In genomic region chr4:149047360-149047759, GRCm38 (mm10) we compare ENCODE assay signal across 8 mouse cellular contexts. TPM values are rescaled to one million over a fixed set of nuclear protein-coding genes. Genes with fewer than 3 reads are reported as not detected.
A peak's percentile ranks its signal among the peaks of the same experiment; 100 is the strongest.
DNase-seq lines count a peak whose midpoint lies in the region; ATAC-seq and TF ChIP-seq lines count a peak whose summit lies in the region.
"Had no signal": no experiment of that assay in that cellular context is flagged by ENCODE, and none has a peak within 500 bp of the region (broad histone marks: within the 10 kb centered on the region; RNA-seq: fewer than 3 reads in every experiment).

No protein-coding gene starts in this region.

- no peaks in the 10 kb centered on the region for H3K36me3 ChIP-seq in ES-Bruce4 (ENCODE audit: control insufficient read depth, insufficient read depth, low read length, poor library complexity, severe bottlenecking)
- H3K36me3 ChIP-seq in hindbrain, postnatal 0 days (ENCODE audit: insufficient read depth, low read length) = no peaks in the 10 kb centered on the region
- H3K36me3 ChIP-seq in liver, embryonic 16.5 days (ENCODE audit: control insufficient read depth, insufficient read depth) = no peaks in the 10 kb centered on the region
- no peaks in the 10 kb centered on the region for H3K36me3 ChIP-seq in neural tube, embryonic 12.5 days
- H3K36me3 ChIP-seq: embryonic facial prominence, embryonic 13.5 days had no signal

- peak; percentile 60 for DNase-seq in adrenal gland, adult 18-20 months (ENCODE audit: low spot score in 2 of 2)
- peak; percentile 57 for DNase-seq in gastrocnemius, postnatal 14 days
- DNase-seq in hindbrain, postnatal 0 days (ENCODE audit: low spot score) = peak; percentile 75
- DNase-seq in left cerebral cortex, adult 9 months (ENCODE audit: low spot score in 2 of 2) = no peak

- no peak overlapping the region for H3K4me3 ChIP-seq in ES-Bruce4 (ENCODE audit: low read depth, low read length)
- no peak overlapping the region for H3K4me3 ChIP-seq in hindbrain, postnatal 0 days (ENCODE audit: low read length)
- H3K4me3 ChIP-seq in liver, embryonic 16.5 days (ENCODE audit: low read depth, low read length) = no peak overlapping the region
- no peak overlapping the region for H3K4me3 ChIP-seq in neural tube, embryonic 12.5 days
- H3K4me3 ChIP-seq: embryonic facial prominence, embryonic 13.5 days had no signal

- H3K27ac ChIP-seq in ES-Bruce4 (ENCODE audit: insufficient read depth, low read length) = no peak overlapping the region
- no peak overlapping the region for H3K27ac ChIP-seq in hindbrain, postnatal 0 days
- H3K27ac ChIP-seq in liver, embryonic 16.5 days (ENCODE audit: low read length) = no peak overlapping the region
- H3K27ac ChIP-seq in neural tube, embryonic 12.5 days = no peak overlapping the region
- H3K27ac ChIP-seq: embryonic facial prominence, embryonic 13.5 days had no signal

- H3K4me2 ChIP-seq in hindbrain, postnatal 0 days (ENCODE audit: low read depth, low read length) = no peak overlapping the region
- no peak overlapping the region for H3K4me2 ChIP-seq in liver, embryonic 16.5 days (ENCODE audit: low read depth, low read length)
- H3K4me2 ChIP-seq in neural tube, embryonic 12.5 days (replicated peaks) = peak overlapping the region; percentile 25; the same call in 1 of the 2 replicates
- H3K4me2 ChIP-seq: embryonic facial prominence, embryonic 13.5 days had no signal

- intact Hi-C loops in gastrocnemius, postnatal 14 days (cut with DNase I; ENCODE audit: low total_unique reads) = no loop called here

- TF ChIP-seq CTCF in ES-Bruce4 (IDR thresholded peaks at IDR 0.05; ENCODE audit: low read depth, low read length) = peak; percentile 82
- peak; percentile 78 for TF ChIP-seq CTCF in hindbrain, postnatal 0 days (IDR thresholded peaks at IDR 0.05; ENCODE audit: low read depth)

- no peaks in the 10 kb centered on the region for H3K27me3 ChIP-seq in ES-Bruce4 (ENCODE audit: control insufficient read depth, insufficient read depth, low read length, poor library complexity, severe bottlenecking)
- no peaks in the 10 kb centered on the region for H3K27me3 ChIP-seq in hindbrain, postnatal 0 days (ENCODE audit: insufficient read depth, low read length)
- no peaks in the 10 kb centered on the region for H3K27me3 ChIP-seq in liver, embryonic 16.5 days (ENCODE audit: control insufficient read depth, insufficient read depth, low read depth, low read length)
- 0 out of 2 replicates have a peak, but pooled peaks cover 9% of the 10 kb centered on the region for H3K27me3 ChIP-seq in neural tube, embryonic 12.5 days (replicated peaks)

- no peaks in the 10 kb centered on the region for H3K9me3 ChIP-seq in ES-Bruce4 (replicated peaks; ENCODE audit: control insufficient read depth, insufficient read depth, low read length, poor library complexity, severe bottlenecking)
- H3K9me3 ChIP-seq in hindbrain, postnatal 0 days (ENCODE audit: low read length) = no peaks in the 10 kb centered on the region
- no peaks in the 10 kb centered on the region for H3K9me3 ChIP-seq in liver, embryonic 16.5 days (replicated peaks; ENCODE audit: control insufficient read depth, low read length)
- no peaks in the 10 kb centered on the region for H3K9me3 ChIP-seq in neural tube, embryonic 12.5 days
- H3K9me3 ChIP-seq: embryonic facial prominence, embryonic 13.5 days had no signal

- ATAC-seq in hindbrain, postnatal 0 days = 0 out of 2 replicates have a peak, but pooled peaks have one; percentile 55
- peak; percentile 53; the same call in 1 of the 2 replicates for ATAC-seq in liver, embryonic 16.5 days (ENCODE audit: low read depth)
- ATAC-seq in neural tube, embryonic 12.5 days (ENCODE audit: low FRiP score, low read depth) = no peak

- no peak overlapping the region for H3K9ac ChIP-seq in ES-Bruce4 (ENCODE audit: low read depth, poor library complexity, severe bottlenecking)
- no peak overlapping the region for H3K9ac ChIP-seq in hindbrain, postnatal 0 days (replicated peaks; ENCODE audit: low read length)
- H3K9ac ChIP-seq in liver, embryonic 16.5 days (ENCODE audit: low read depth, low read length) = no peak overlapping the region
- no peak overlapping the region for H3K9ac ChIP-seq in neural tube, embryonic 12.5 days
- H3K9ac ChIP-seq: embryonic facial prominence, embryonic 13.5 days had no signal

- peaks cover 9% of the 10 kb centered on the region for H3K4me1 ChIP-seq in ES-Bruce4 (ENCODE audit: control insufficient read depth, insufficient read depth, low read length)
- peaks cover 9% of the 10 kb centered on the region; the same call in 1 of the 2 replicates for H3K4me1 ChIP-seq in hindbrain, postnatal 0 days (ENCODE audit: insufficient read depth, low read length)
- H3K4me1 ChIP-seq in liver, embryonic 16.5 days (ENCODE audit: control insufficient read depth, low read depth, low read length) = peaks cover 5% of the 10 kb centered on the region
- peaks cover 32% of the 10 kb centered on the region for H3K4me1 ChIP-seq in neural tube, embryonic 12.5 days

- TF ChIP-seq EP300 in ES-Bruce4 (IDR thresholded peaks at IDR 0.05; ENCODE audit: insufficient read depth, low read depth, low read length) = peak; percentile 71

- WGBS in hindbrain, postnatal 0 days = 19% methylated on average over 10 of the region's 10 CpGs
- 16% methylated on average over 10 of the region's 10 CpGs for WGBS in liver, embryonic 16.5 days (ENCODE audit: insufficient replicate concordance)
- 6% methylated on average over 10 of the region's 10 CpGs for WGBS in neural tube, embryonic 12.5 days

- TF ChIP-seq POLR2A in ES-Bruce4 (IDR thresholded peaks at IDR 0.05; ENCODE audit: insufficient read depth, low read length) = no peak

RNA-seq across cellular contexts. Expression of gene Pex14, which starts 52.3 kb away (rescaled TPM):
- polyA plus RNA-seq in ES-Bruce4 (2011; ENCODE audit: insufficient read depth, insufficient read length, low read depth, missing spikeins) = 31.2 and 32.4 TPM in 2 replicates
- total RNA-seq in adrenal gland, adult 18-20 months (2021) = 10 to 100 TPM; 64.7 to 66.8 TPM
- total RNA-seq in gastrocnemius, postnatal 14 days (2021) = 10 to 100 TPM; 19.4 to 20.5 TPM
- 70.4 and 81.7 TPM in 2 replicates for total RNA-seq in hindbrain, postnatal 0 days (2014; rRNA removed)
- 62.1 and 62.9 TPM in 2 replicates for polyA plus RNA-seq in hindbrain, postnatal 0 days (2015; fragmentation: Nextera tagmentation; extraction: Ambion mirVana)
- polyA plus RNA-seq in liver, embryonic 16.5 days (2015; fragmentation: Nextera tagmentation; extraction: Ambion mirVana) = 28.7 and 31.1 TPM in 2 replicates
- polyA plus RNA-seq in neural tube, embryonic 12.5 days (2016; fragmentation: Nextera tagmentation; extraction: Ambion mirVana) = 53.7 and 56.8 TPM in 2 replicates

RNA-seq across cellular contexts. Expression of gene Dffa, which starts 56.6 kb away (rescaled TPM):
- 15.5 and 15.8 TPM in 2 replicates for polyA plus RNA-seq in ES-Bruce4 (2011; ENCODE audit: insufficient read depth, insufficient read length, low read depth, missing spikeins)
- total RNA-seq in adrenal gland, adult 18-20 months (2021) = 10 to 100 TPM; 22.1 to 23.5 TPM
- 10 to 100 TPM; 43.4 to 47.4 TPM for total RNA-seq in gastrocnemius, postnatal 14 days (2021)
- total RNA-seq in hindbrain, postnatal 0 days (2014; rRNA removed) = 11.4 and 16.6 TPM in 2 replicates
- polyA plus RNA-seq in hindbrain, postnatal 0 days (2015; fragmentation: Nextera tagmentation; extraction: Ambion mirVana) = 22.9 and 26.9 TPM in 2 replicates
- polyA plus RNA-seq in liver, embryonic 16.5 days (2015; fragmentation: Nextera tagmentation; extraction: Ambion mirVana) = 16.0 and 17.0 TPM in 2 replicates
- polyA plus RNA-seq in neural tube, embryonic 12.5 days (2016; fragmentation: Nextera tagmentation; extraction: Ambion mirVana) = 33.3 and 36.0 TPM in 2 replicates

Comparison
In these comparisons a context has a peak if more than half of its experiments do, and no peak if none do; other contexts are left out.
1. DNase-seq: peak in adrenal gland, adult 18-20 months (2 of 2), gastrocnemius, postnatal 14 days (single experiment) and hindbrain, postnatal 0 days (single experiment); none in left cerebral cortex, adult 9 months (0 of 2).